Mouse (Mus musculus) bone marrow macrophage, adult 2 months (primary cell): ENCODE results near the gene Bcas1.

Experiments used
- CTCF ChIP-seq: IDR thresholded peaks from 2 replicates; pipeline ENCODE4 v1.5.1; 2012; ENCODE audit warnings: low read depth, mild to moderate bottlenecking, low read length, moderate library complexity
- POLR2A ChIP-seq: IDR thresholded peaks from 2 replicates; pipeline ENCODE4 v1.6.1; 2012; ENCODE audit warnings: mild to moderate bottlenecking, low read depth, low read length, borderline replicate concordance

DNA sequence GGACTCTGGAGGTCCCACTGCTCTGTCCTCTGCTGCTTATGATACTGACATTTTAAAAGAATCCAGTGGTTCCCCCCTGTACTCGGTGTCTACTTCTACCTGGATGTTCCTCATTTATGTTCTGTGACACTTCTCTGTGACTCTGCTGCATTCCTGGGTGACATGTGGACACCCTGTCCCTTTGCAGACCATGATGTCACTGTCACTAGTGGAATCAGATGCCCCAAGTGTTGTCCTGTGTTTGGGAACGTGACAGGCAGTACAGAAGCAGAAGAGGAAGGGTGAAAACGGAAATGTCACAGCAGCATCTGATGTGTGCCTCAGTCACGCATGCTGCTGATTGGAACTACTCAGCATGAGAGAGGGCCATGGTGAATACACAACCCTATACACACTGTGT, 110.9 kb downstream of the Bcas1 start:
- TF ChIP-seq CTCF: no peak
- no peak for TF ChIP-seq POLR2A
